Mouse (Mus musculus) embryonic facial prominence, embryonic 15.5 days (tissue): ENCODE measurements around the gene H2-Aa. TPM values are rescaled to one million over a fixed set of nuclear protein-coding genes. Genes with fewer than 3 reads are reported as not detected.
"Not testable (repeated sequence)": the region's sequence is repeated elsewhere in the genome, so short reads cannot be mapped to it uniquely, and the experiment has no call there.

Experiments used
- ATAC-seq: fragments of 200-750 bp; cut with Nextera tagmentation; 2 replicates; pipeline ENCODE4 v1.8.0; 2017; ENCODE audit warnings: low read depth, moderate TSS enrichment; ENCODE audit not compliant: insufficient number of reproducible peaks, low FRiP score, low TSS enrichment
- H3K27ac ChIP-seq: fragments of 300-500 bp; sonication (generic); replicated peaks from 2 replicates; pipeline ENCODE4 v1.5.1; 2015; ENCODE audit warnings: mild to moderate bottlenecking, inconsistent platforms
- H3K27me3 ChIP-seq: fragments of 300-500 bp; sonication (generic); 2 replicates; pipeline ENCODE4 v1.6.1; 2015; ENCODE audit warnings: inconsistent platforms
- H3K36me3 ChIP-seq: fragments of 300-500 bp; sonication (generic); 2 replicates; pipeline ENCODE4 v1.6.1; 2015; ENCODE audit warnings: mild to moderate bottlenecking, inconsistent platforms
- H3K4me1 ChIP-seq: fragments of 300-500 bp; sonication (generic); 2 replicates; pipeline ENCODE4 v1.6.1; 2015; ENCODE audit warnings: inconsistent platforms
- H3K4me2 ChIP-seq: fragments of 300-500 bp; sonication (generic); replicated peaks from 2 replicates; pipeline ENCODE4 v1.6.1; 2015; ENCODE audit warnings: mild to moderate bottlenecking, inconsistent platforms
- H3K4me3 ChIP-seq: fragments of 300-500 bp; sonication (generic); replicated peaks from 2 replicates; pipeline ENCODE4 v1.5.1; 2015; ENCODE audit warnings: mild to moderate bottlenecking, inconsistent platforms
- H3K9ac ChIP-seq: fragments of 300-500 bp; sonication (generic); 2 replicates; pipeline ENCODE4 v1.6.1; 2015; ENCODE audit warnings: inconsistent platforms
- H3K9me3 ChIP-seq: fragments of 300-500 bp; sonication (generic); replicated peaks from 2 replicates; pipeline ENCODE4 v1.6.1; 2016; ENCODE audit warnings: inconsistent platforms
- WGBS: fragments of 180-500 bp; shearing (Covaris S2); methylation state at CpG from one replicate; pipeline ENCODE4 v1.1.7; 2015; 5-methylcytosine and 5-hydroxymethylcytosine counted together
- polyA plus RNA-seq: library from polyadenylated mRNA; unstranded; fragments of >200 nt; fragmentation: Nextera tagmentation; extraction: Ambion mirVana; gene quantifications from 2 replicates; pipeline ENCODE4 v1.2.1, GENCODE M21; 2015

Gene H2-Aa
- 2.7 and 4.6 TPM in 2 replicates for polyA plus RNA-seq

DNA sequence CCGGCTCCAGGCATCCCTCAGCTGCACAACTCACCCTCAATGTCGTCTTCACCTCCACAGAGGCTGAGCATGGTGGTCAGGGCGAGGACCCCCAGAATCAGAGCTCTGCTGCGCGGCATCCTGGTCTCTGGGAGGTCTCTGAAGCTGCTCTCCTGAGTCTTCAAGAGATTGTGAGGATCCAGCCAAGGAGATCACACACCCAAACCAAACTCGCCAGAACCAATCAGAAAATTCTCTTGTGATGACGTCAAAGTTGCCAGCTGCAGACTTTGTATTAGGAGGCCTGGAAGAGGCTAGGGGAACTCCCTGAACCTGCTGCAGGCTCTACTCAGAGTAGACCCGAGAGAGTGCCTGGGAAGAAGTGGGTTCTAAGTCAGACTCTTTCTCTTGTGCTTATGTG, at the start of gene H2-Aa:
TSS of gene H2-Aa (minus strand) at position 176 of the 400 bp plus-strand sequence.
- Histone ChIP-seq H3K27ac (no peak within 1 kb of the TSS), H3K9me3 (no peaks in the 10 kb centered on the region), H3K9ac (no peak within 1 kb of the TSS), H3K4me3 (no peak within 1 kb of the TSS), H3K27me3 (no peaks in the 10 kb centered on the region), H3K36me3 (no peaks in the 10 kb centered on the region), H3K4me2 (no peak within 1 kb of the TSS), H3K4me1 (0 out of 2 replicates have a peak, but pooled peaks cover 4% of the 10 kb centered on the region)
- no peak for ATAC-seq
- 17% methylated on average over 8 of the region's 8 CpGs for WGBS

GRCm38 (mm10) chr17:34331200-34331599, 43.6 kb upstream of the H2-Aa start:
- no peak overlapping the region for H3K27ac ChIP-seq
- no peaks in the 10 kb centered on the region for H3K27me3 ChIP-seq
- H3K4me2 ChIP-seq, result no peak overlapping the region
- no peak for ATAC-seq
- no peak overlapping the region for H3K9ac ChIP-seq
- no peaks in the 10 kb centered on the region for H3K9me3 ChIP-seq
- H3K36me3 ChIP-seq, result no peaks in the 10 kb centered on the region
- 94% methylated on average over 1 of the region's 1 CpGs for WGBS
- no peak overlapping the region for H3K4me3 ChIP-seq
- H3K4me1 ChIP-seq, result no peaks in the 10 kb centered on the region

DNA sequence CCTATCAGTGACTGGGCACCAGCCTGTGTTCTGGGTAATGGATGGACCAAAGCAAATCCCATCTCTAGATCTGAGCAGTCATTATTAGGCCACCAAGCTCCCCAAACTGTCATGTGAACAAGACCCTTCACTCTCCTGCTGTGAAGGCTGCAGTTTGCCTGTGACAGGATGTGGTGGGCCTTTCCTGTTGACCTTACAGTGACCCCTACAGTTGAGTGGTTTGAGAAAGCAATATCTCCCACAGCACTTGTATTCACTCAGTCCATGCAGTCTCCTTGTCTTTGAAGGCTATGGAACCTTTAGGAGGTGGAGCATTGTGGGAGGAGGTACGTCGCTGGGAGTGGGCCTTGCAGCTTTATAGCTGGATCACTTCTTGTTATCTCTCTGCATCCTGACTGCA, 42.2 kb upstream of the H2-Aa start:
- Histone ChIP-seq H3K4me2 (no peak overlapping the region), H3K36me3 (no peaks in the 10 kb centered on the region), H3K27ac (no peak overlapping the region), H3K4me3 (no peak overlapping the region), H3K9ac (no peak overlapping the region), H3K4me1 (no peaks in the 10 kb centered on the region), H3K9me3 (no peaks in the 10 kb centered on the region), H3K27me3 (no peaks in the 10 kb centered on the region)
- no peak for ATAC-seq
- WGBS, result 72% methylated on average over 2 of the region's 2 CpGs

DNA sequence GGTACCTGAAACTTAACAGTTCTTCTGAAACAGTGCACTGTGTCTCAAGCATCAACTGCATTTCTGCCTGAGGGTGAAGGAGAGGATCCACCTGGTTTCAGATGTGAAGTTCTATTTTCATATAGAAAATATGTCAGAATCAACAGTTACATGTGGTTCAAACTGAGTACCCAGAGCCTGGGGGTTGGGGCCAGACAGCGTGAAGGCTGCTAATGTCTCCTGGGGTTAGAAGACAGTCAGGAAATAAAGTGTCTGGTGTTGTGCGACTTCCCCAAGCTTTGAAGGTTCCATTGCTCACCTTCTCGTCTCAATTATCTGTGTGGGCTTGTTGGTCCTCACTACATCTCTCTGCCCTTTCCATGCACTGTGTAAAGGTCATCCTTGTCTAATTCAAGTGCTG, 38.8 kb upstream of the H2-Aa start:
- Histone ChIP-seq H3K4me2 (no peak overlapping the region), H3K4me3 (no peak overlapping the region), H3K9me3 (no peaks in the 10 kb centered on the region), H3K9ac (no peak overlapping the region), H3K36me3 (no peaks in the 10 kb centered on the region), H3K27me3 (no peaks in the 10 kb centered on the region), H3K4me1 (no peaks in the 10 kb centered on the region), H3K27ac (no peak overlapping the region)
- WGBS, result 70% methylated on average over 3 of the region's 3 CpGs
- ATAC-seq, result no peak

DNA sequence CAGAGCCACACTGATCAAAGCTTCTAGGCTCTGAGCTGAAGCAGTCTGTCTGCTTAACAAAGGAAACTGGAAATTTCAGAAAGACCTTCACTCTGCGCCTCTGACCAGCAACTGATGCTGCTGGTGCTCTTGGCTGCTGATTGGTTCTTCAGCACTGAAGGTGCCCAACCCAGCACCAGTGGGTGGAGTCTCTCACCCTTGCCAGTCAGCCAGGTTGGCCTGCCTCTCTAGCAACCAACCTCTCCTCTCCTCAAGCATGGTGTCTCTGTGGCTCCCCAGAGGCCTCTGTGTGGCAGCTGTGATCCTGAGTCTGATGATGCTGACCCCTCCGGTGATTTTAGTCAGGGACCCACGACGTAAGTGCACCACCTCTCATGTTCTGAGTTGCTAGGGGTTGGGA, 37.8 kb upstream of the H2-Aa start, which contains the start of gene H2-Eb2:
TSS of gene H2-Eb2 (plus strand) at position 230 of the 400 bp plus-strand sequence.
- no peak within 1 kb of the TSS for H3K9ac ChIP-seq
- no peak within 1 kb of the TSS for H3K4me2 ChIP-seq

GRCm38 (mm10) chr17:34317275-34317674, 29.7 kb upstream of the H2-Aa start:
- Histone ChIP-seq H3K27me3 (0 out of 2 replicates have a peak, but pooled peaks cover 3% of the 10 kb centered on the region), H3K4me1 (no peaks in the 10 kb centered on the region), H3K27ac (no peak overlapping the region), H3K4me2 (no peak overlapping the region), H3K9ac (no peak overlapping the region), H3K9me3 (no peaks in the 10 kb centered on the region), H3K36me3 (no peaks in the 10 kb centered on the region), H3K4me3 (no peak overlapping the region)
- ATAC-seq, result no peak
- WGBS, result 34% methylated on average over 2 of the region's 2 CpGs

More for the DNA sequence above, 37.8 kb upstream of the H2-Aa start, which contains the start of gene H2-Eb2:
- no peak within 1 kb of the TSS for H3K27ac ChIP-seq
- H3K27me3 ChIP-seq, result no peaks in the 10 kb centered on the region
- H3K9me3 ChIP-seq, result no peaks in the 10 kb centered on the region
- ATAC-seq, result no peak
- WGBS, result 52% methylated on average over 4 of the region's 4 CpGs
- H3K36me3 ChIP-seq, result no peaks in the 10 kb centered on the region
- H3K4me1 ChIP-seq, result no peaks in the 10 kb centered on the region
- H3K4me3 ChIP-seq, result no peak within 1 kb of the TSS

GRCm38 (mm10) chr17:34316697-34317096, 29.1 kb upstream of the H2-Aa start:
- no peak overlapping the region for H3K9ac ChIP-seq
- no peak for ATAC-seq
- WGBS, result 73% methylated on average over 2 of the region's 2 CpGs
- H3K4me2 ChIP-seq, result no peak overlapping the region
- H3K27ac ChIP-seq, result no peak overlapping the region
- no peaks in the 10 kb centered on the region for H3K4me1 ChIP-seq
- H3K27me3 ChIP-seq, result 0 out of 2 replicates have a peak, but pooled peaks cover 3% of the 10 kb centered on the region
- no peaks in the 10 kb centered on the region for H3K36me3 ChIP-seq
- H3K9me3 ChIP-seq, result no peaks in the 10 kb centered on the region
- no peak overlapping the region for H3K4me3 ChIP-seq

GRCm38 (mm10) chr17:34315512-34315911, 27.9 kb upstream of the H2-Aa start:
- H3K36me3 ChIP-seq, result no peaks in the 10 kb centered on the region
- ATAC-seq, result no peak
- no peak overlapping the region for H3K9ac ChIP-seq
- no peak overlapping the region for H3K4me3 ChIP-seq
- H3K4me1 ChIP-seq, result no peaks in the 10 kb centered on the region
- WGBS, result 73% methylated on average over 1 of the region's 1 CpGs
- H3K27me3 ChIP-seq, result 0 out of 2 replicates have a peak, but pooled peaks cover 3% of the 10 kb centered on the region
- no peaks in the 10 kb centered on the region for H3K9me3 ChIP-seq
- no peak overlapping the region for H3K4me2 ChIP-seq
- H3K27ac ChIP-seq, result no peak overlapping the region

DNA sequence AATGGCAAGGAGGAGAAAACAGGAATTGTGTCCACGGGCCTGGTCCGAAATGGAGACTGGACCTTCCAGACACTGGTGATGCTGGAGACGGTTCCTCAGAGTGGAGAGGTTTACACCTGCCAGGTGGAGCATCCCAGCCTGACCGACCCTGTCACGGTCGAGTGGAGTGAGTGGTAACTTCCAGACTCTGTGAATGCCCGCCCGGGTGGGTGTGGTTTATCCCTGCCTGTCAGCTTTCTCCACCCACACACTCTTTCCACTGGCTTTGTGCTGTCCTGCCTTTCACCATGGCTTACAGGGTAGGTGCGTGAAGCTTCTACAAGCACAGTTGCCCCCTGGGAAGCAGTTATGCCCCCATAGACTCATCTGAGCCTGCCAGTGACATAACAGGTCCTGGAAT, 26.7 kb upstream of the H2-Aa start:
- Histone ChIP-seq H3K4me2 (no peak overlapping the region), H3K9me3 (no peaks in the 10 kb centered on the region), H3K27me3 (peaks cover 3% of the 10 kb centered on the region; the same call in 1 of the 2 replicates), H3K9ac (no peak overlapping the region), H3K36me3 (no peaks in the 10 kb centered on the region), H3K27ac (no peak overlapping the region), H3K4me3 (no peak overlapping the region), H3K4me1 (0 out of 2 replicates have a peak, but pooled peaks cover 6% of the 10 kb centered on the region)
- no peak for ATAC-seq
- WGBS, result 67% methylated on average over 9 of the region's 9 CpGs

DNA sequence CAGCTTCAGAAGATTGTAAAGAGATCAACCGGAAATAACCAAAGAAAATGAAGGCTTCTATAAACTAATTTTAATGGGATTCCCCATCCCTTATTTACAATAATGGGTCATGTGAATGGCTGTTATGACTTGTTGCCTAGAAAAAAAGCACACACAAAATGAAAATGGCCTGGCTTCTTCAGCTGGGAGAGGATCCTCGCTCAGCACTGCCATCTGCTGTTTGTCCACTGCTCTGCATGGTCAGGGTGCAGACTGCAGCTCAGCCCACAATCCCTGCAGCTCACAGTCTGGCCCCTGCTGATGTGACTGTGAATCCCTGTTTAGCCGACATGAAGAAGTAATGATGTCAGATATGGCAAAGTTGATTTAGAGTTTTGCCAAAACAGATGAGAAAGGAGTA, 25.8 kb upstream of the H2-Aa start:
- H3K9ac ChIP-seq, result no peak overlapping the region
- 33% methylated on average over 3 of the region's 3 CpGs for WGBS
- no peak overlapping the region for H3K27ac ChIP-seq
- H3K4me3 ChIP-seq, result no peak overlapping the region
- no peak for ATAC-seq
- H3K4me1 ChIP-seq, result 0 out of 2 replicates have a peak, but pooled peaks cover 8% of the 10 kb centered on the region
- no peaks in the 10 kb centered on the region for H3K36me3 ChIP-seq
- no peak overlapping the region for H3K4me2 ChIP-seq
- peaks cover 3% of the 10 kb centered on the region; the same call in 1 of the 2 replicates for H3K27me3 ChIP-seq
- H3K9me3 ChIP-seq, result no peaks in the 10 kb centered on the region

DNA sequence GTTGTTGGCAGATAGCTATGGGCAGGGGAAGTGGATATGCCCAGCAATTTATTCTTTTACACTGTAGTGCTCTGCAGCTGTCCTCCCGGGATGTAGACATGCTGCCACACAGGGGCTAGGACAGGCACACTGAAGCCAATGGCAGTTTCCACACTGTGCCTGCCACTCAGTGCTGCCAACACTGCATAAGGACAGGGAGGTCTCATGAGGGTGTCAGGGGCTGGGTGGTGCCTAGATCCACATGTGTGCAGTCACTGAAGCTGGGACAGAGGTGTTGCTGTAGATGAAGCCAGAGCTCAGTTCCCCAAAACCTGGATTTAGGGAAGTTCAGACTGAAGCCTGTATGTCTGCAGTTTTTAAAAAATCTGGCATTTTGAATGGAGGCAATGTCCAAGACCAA, 24.6 kb upstream of the H2-Aa start:
- no peak for ATAC-seq
- 0 out of 2 replicates have a peak, but pooled peaks cover 8% of the 10 kb centered on the region for H3K4me1 ChIP-seq
- H3K9ac ChIP-seq, result no peak overlapping the region
- WGBS, result 88% methylated on average over 1 of the region's 1 CpGs
- no peak overlapping the region for H3K27ac ChIP-seq
- peaks cover 3% of the 10 kb centered on the region; the same call in 1 of the 2 replicates for H3K27me3 ChIP-seq
- no peak overlapping the region for H3K4me3 ChIP-seq
- H3K36me3 ChIP-seq, result no peaks in the 10 kb centered on the region
- no peaks in the 10 kb centered on the region for H3K9me3 ChIP-seq
- no peak overlapping the region for H3K4me2 ChIP-seq

- not testable (repeated sequence) for H3K27ac ChIP-seq, H3K36me3 ChIP-seq, H3K4me1 ChIP-seq, H3K4me2 ChIP-seq, H3K9me3 ChIP-seq, ATAC-seq, H3K4me3 ChIP-seq, H3K9ac ChIP-seq, H3K27me3 ChIP-seq
- WGBS, result 86% methylated on average over 3 of the region's 3 CpGs
Observed at GRCm38 (mm10) chr17:34310526-34310925, 22.9 kb upstream of the H2-Aa start.
